Mouse (Mus musculus) forebrain, embryonic 14.5 days (tissue): Measurements from ENCODE around the gene Tuft1. TPM values are rescaled to one million over a fixed set of nuclear protein-coding genes. Genes with fewer than 3 reads are reported as not detected.
"Not testable (repeated sequence)": the region's sequence is repeated elsewhere in the genome, so short reads cannot be mapped to it uniquely, and the experiment has no call there.

ENCODE experiments used
- ATAC-seq: fragments of 200-750 bp; cut with Nextera tagmentation; 2 replicates; pipeline ENCODE4 v1.8.0; 2017; ENCODE audit warnings: mild to moderate bottlenecking, moderate library complexity
- DNase-seq: peaks from one replicate; pipeline ENCODE4 v3.0.0-alpha.2; 2015; ENCODE audit warnings: low spot score
- H3K27ac ChIP-seq: fragments of 300-500 bp; sonication (generic); 2 replicates; pipeline ENCODE4 v1.5.1; 2014; ENCODE audit warnings: low read depth, mild to moderate bottlenecking, control low read depth, low read length, moderate library complexity
- H3K27me3 ChIP-seq: fragments of 300-500 bp; sonication (generic); replicated peaks from 2 replicates; pipeline ENCODE4 v1.6.1; 2014; ENCODE audit warnings: low read length, control low read depth, mixed read lengths; ENCODE audit not compliant: control insufficient read depth, insufficient read depth
- H3K36me3 ChIP-seq: fragments of 300-500 bp; sonication (generic); 2 replicates; pipeline ENCODE4 v1.6.1; 2014; ENCODE audit warnings: low read length, control low read depth; ENCODE audit not compliant: control insufficient read depth, insufficient read depth
- H3K4me1 ChIP-seq: fragments of 300-500 bp; sonication (generic); 2 replicates; pipeline ENCODE4 v1.6.1; 2014; ENCODE audit warnings: antibody characterized with exemption, low read length, control low read depth; ENCODE audit not compliant: control insufficient read depth, insufficient read depth
- H3K4me2 ChIP-seq: fragments of 300-500 bp; sonication (generic); 2 replicates; pipeline ENCODE4 v1.6.1; 2014; ENCODE audit warnings: mild to moderate bottlenecking, control low read depth, low read length
- H3K4me3 ChIP-seq: fragments of 300-500 bp; sonication (generic); 2 replicates; pipeline ENCODE4 v1.5.1; 2014; ENCODE audit warnings: low read depth, low read length, control low read depth
- H3K9ac ChIP-seq: fragments of 300-500 bp; sonication (generic); 2 replicates; pipeline ENCODE4 v1.6.1; 2014; ENCODE audit warnings: mild to moderate bottlenecking, low read length, control low read depth, moderate library complexity
- H3K9me3 ChIP-seq: fragments of 300-500 bp; sonication (generic); replicated peaks from 2 replicates; pipeline ENCODE4 v1.6.1; 2016; ENCODE audit warnings: low read length, control low read depth, mixed read lengths; ENCODE audit not compliant: control insufficient read depth
- WGBS: fragments of 180-500 bp; shearing (Covaris S2); extraction: QIAGEN DNeasy Blood & Tissue Kit; methylation state at CpG from one replicate; pipeline ENCODE4 v1.1.7; 2014; 5-methylcytosine and 5-hydroxymethylcytosine counted together
- polyA plus RNA-seq: library from polyadenylated mRNA; unstranded; fragments of >200 nt; fragmentation: Nextera tagmentation; extraction: Ambion mirVana; gene quantifications from 2 replicates; pipeline ENCODE4 v1.2.1, GENCODE M21; 2014

Tuft1 gene
- polyA plus RNA-seq, result 4.6 and 4.8 TPM in 2 replicates

- not testable (repeated sequence) for H3K27me3 ChIP-seq, DNase-seq, H3K4me1 ChIP-seq, H3K27ac ChIP-seq, H3K36me3 ChIP-seq, H3K9me3 ChIP-seq
- H3K9ac ChIP-seq, result peak within 1 kb of the TSS; percentile 41; the same call in 1 of the 2 replicates
- peak within 1 kb of the TSS; percentile 50 for H3K4me2 ChIP-seq
- ATAC-seq, result peak; percentile 94
- WGBS, result under 1% methylated on average over 17 of the region's 33 CpGs
- H3K4me3 ChIP-seq, result peak within 1 kb of the TSS; percentile 27
These were observed at the start of gene Tuft1 for GRCm38 (mm10) chr3:94658740-94659095. Gene Tuft1 (minus strand): TSS chr3:94658872.

- not testable (repeated sequence) for DNase-seq, H3K4me3 ChIP-seq, ATAC-seq, H3K4me2 ChIP-seq, H3K27me3 ChIP-seq, H3K4me1 ChIP-seq, H3K27ac ChIP-seq, H3K9me3 ChIP-seq, H3K9ac ChIP-seq, H3K36me3 ChIP-seq
- WGBS, result 18% methylated on average over 3 of the region's 3 CpGs
These were observed 44.7 kb upstream of the Tuft1 start for GRCm38 (mm10) chr3:94703364-94703763.

- Histone ChIP-seq H3K4me3 (no peak overlapping the region), H3K9me3 (no peaks in the 10 kb centered on the region), H3K27me3 (no peaks in the 10 kb centered on the region), H3K36me3 (no peaks in the 10 kb centered on the region), H3K4me2 (no peak overlapping the region), H3K4me1 (no peaks in the 10 kb centered on the region), H3K9ac (no peak overlapping the region), H3K27ac (no peak overlapping the region)
- WGBS, result 91% methylated on average over 3 of the region's 3 CpGs
- DNase-seq (no peak), ATAC-seq (no peak)
These were observed 44.2 kb upstream of the Tuft1 start for GRCm38 (mm10) chr3:94702856-94703255.

- H3K36me3 ChIP-seq, H3K9ac ChIP-seq, H3K4me2 ChIP-seq, H3K4me1 ChIP-seq, H3K27me3 ChIP-seq, H3K9me3 ChIP-seq, ATAC-seq, H3K4me3 ChIP-seq, H3K27ac ChIP-seq, DNase-seq: not testable (repeated sequence)
- 84% methylated on average over 5 of the region's 7 CpGs for WGBS
These were observed 43.6 kb upstream of the Tuft1 start for GRCm38 (mm10) chr3:94702163-94702810.

GRCm38 (mm10) chr3:94696257-94696656, 37.6 kb upstream of the Tuft1 start:
- not testable (repeated sequence) for H3K27ac ChIP-seq, DNase-seq, H3K36me3 ChIP-seq, H3K9ac ChIP-seq, ATAC-seq, H3K4me2 ChIP-seq, H3K9me3 ChIP-seq, H3K27me3 ChIP-seq, H3K4me3 ChIP-seq, H3K4me1 ChIP-seq
- 91% methylated on average over 4 of the region's 4 CpGs for WGBS

- H3K4me3 ChIP-seq, H3K27ac ChIP-seq, ATAC-seq, H3K36me3 ChIP-seq, DNase-seq, H3K4me1 ChIP-seq, H3K4me2 ChIP-seq, H3K9me3 ChIP-seq, H3K27me3 ChIP-seq, H3K9ac ChIP-seq: not testable (repeated sequence)
- 85% methylated on average over 6 of the region's 6 CpGs for WGBS
These were observed 36.9 kb upstream of the Tuft1 start for GRCm38 (mm10) chr3:94695591-94695990.

- H3K4me3 ChIP-seq, H3K27me3 ChIP-seq, H3K4me1 ChIP-seq, H3K4me2 ChIP-seq, ATAC-seq, H3K27ac ChIP-seq, DNase-seq, H3K36me3 ChIP-seq, H3K9ac ChIP-seq, H3K9me3 ChIP-seq: not testable (repeated sequence)
- WGBS, result 71% methylated on average over 5 of the region's 8 CpGs
These were observed 35.2 kb upstream of the Tuft1 start for GRCm38 (mm10) chr3:94693874-94694273.

- Histone ChIP-seq H3K36me3 (no peaks in the 10 kb centered on the region), H3K9ac (no peak within 1 kb of the TSS), H3K27me3 (no peaks in the 10 kb centered on the region), H3K9me3 (no peaks in the 10 kb centered on the region), H3K4me2 (no peak within 1 kb of the TSS), H3K4me3 (no peak within 1 kb of the TSS), H3K4me1 (no peaks in the 10 kb centered on the region), H3K27ac (no peak within 1 kb of the TSS)
- DNase-seq, result no peak
- no peak for ATAC-seq
- WGBS, result 66% methylated on average over 5 of the region's 5 CpGs
These were observed 34.7 kb upstream of the Tuft1 start, which contains the start of gene Selenbp2 for GRCm38 (mm10) chr3:94693329-94693825. Gene Selenbp2 (plus strand): TSS chr3:94693556.

GRCm38 (mm10) chr3:94691694-94692093, 33.0 kb upstream of the Tuft1 start:
- not testable (repeated sequence) for H3K9ac ChIP-seq, ATAC-seq, H3K4me2 ChIP-seq, H3K4me1 ChIP-seq, H3K27me3 ChIP-seq, H3K4me3 ChIP-seq, H3K27ac ChIP-seq, DNase-seq, H3K9me3 ChIP-seq, H3K36me3 ChIP-seq
- 91% methylated on average over 4 of the region's 4 CpGs for WGBS
